Comparison of ENCODE assay signal across 9 mouse cellular contexts in the genomic region with DNA sequence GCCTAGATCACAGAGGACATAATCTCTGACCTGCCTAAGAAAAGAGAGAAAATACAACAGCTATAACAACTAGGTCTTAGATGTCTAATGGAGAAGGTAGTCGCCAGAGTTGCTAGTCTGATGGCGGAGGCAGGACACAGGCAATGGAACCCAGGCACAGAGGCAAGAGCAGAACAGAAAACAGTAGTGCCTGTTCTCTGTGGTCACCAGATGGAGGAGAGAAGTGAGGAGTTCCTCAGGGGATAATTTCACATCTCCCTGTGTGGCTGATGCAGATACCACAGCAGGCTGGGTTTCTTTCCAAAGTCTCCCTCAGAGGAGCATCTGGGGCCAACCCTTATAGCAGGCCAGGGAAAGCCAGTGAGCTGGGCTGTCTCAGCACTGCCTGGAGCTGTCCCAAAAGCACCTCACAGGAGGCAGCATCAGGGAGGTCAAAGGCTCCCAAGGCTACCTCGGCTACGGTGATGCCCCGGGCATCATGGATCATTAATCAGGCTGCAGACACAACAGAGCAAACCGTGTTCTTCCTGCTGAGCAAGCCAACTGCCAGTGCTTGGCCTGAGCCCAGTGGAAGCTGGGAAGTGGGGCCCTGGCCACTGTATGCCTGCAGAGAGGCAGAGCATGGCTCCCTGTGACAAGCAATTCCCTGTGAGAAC. TPM values are rescaled to one million over a fixed set of nuclear protein-coding genes. Genes with fewer than 3 reads are reported as not detected.
DNase-seq lines count a peak whose midpoint lies in the region; ATAC-seq and TF ChIP-seq lines count a peak whose summit lies in the region.
"Had no signal": no experiment of that assay in that cellular context is flagged by ENCODE, and none has a peak within 500 bp of the region (broad histone marks: within the 10 kb centered on the region; RNA-seq: fewer than 3 reads in every experiment).

No protein-coding gene starts in this region.

- no peak for TF ChIP-seq POLR2A in kidney, adult 2 months (IDR thresholded peaks at IDR 0.05; ENCODE audit: low read depth, low read length)

- ATAC-seq in midbrain, embryonic 16.5 days = no peak
- no peak for ATAC-seq in midbrain, embryonic 13.5 days

- no peaks in the 10 kb centered on the region for H3K36me3 ChIP-seq in midbrain, embryonic 16.5 days (ENCODE audit: control insufficient read depth, insufficient read depth, low read length)
- H3K36me3 ChIP-seq in midbrain, embryonic 13.5 days = no peaks in the 10 kb centered on the region
- no peaks in the 10 kb centered on the region for H3K36me3 ChIP-seq in kidney, adult 2 months (ENCODE audit: control insufficient read depth, insufficient read depth, low read length)

- intact Hi-C loops in left cerebral cortex, postnatal 14 days (cut with DNase I) = no loop called here

- no peak for TF ChIP-seq CTCF in kidney, adult 2 months (conservative IDR thresholded peaks at IDR 0.05; ENCODE audit: insufficient read depth, insufficient read length, low read depth, low read length)

- peaks cover 23% of the 10 kb centered on the region for H3K4me1 ChIP-seq in midbrain, embryonic 16.5 days (ENCODE audit: control insufficient read depth, insufficient read depth, low read length)
- H3K4me1 ChIP-seq in midbrain, embryonic 13.5 days (replicated peaks) = peaks cover 33% of the 10 kb centered on the region
- peaks cover 4% of the 10 kb centered on the region; the same call in 1 of the 2 replicates for H3K4me1 ChIP-seq in kidney, adult 2 months (ENCODE audit: control insufficient read depth, insufficient read depth, low read length)

- WGBS in midbrain, embryonic 16.5 days = 53% methylated on average over 6 of the region's 6 CpGs
- WGBS in midbrain, embryonic 13.5 days = 65% methylated on average over 6 of the region's 6 CpGs
- WGBS in kidney, adult 2 months = 31% methylated on average over 6 of the region's 6 CpGs

- no peak overlapping the region for H3K9ac ChIP-seq in midbrain, embryonic 16.5 days (ENCODE audit: low read depth, low read length)
- no peak overlapping the region for H3K9ac ChIP-seq in midbrain, embryonic 13.5 days (replicated peaks)

- no peak overlapping the region for H3K4me3 ChIP-seq in midbrain, embryonic 16.5 days (ENCODE audit: low read depth, low read length)
- no peak overlapping the region for H3K4me3 ChIP-seq in midbrain, embryonic 13.5 days (replicated peaks)
- H3K4me3 ChIP-seq in kidney, adult 2 months (ENCODE audit: insufficient read depth, low read depth, low read length) = no peak overlapping the region

- DNase-seq in cerebellum, postnatal 10 days = peak; percentile 81 to 93
- DNase-seq in kidney, adult 2 months = peak; percentile 94
- DNase-seq in retina, postnatal 1 day = peak; percentile 37
- no peak for DNase-seq in heart, postnatal 4 days
- no peak for DNase-seq in left cerebral cortex, postnatal 14 days (ENCODE audit: low spot score in 2 of 2)
- no peak for DNase-seq in frontal cortex, adult 2 months (ENCODE audit: extremely low spot score in 1 of 2, low spot score in 1 of 2)
- DNase-seq: lung, adult 2 months had no signal

- no peaks in the 10 kb centered on the region for H3K9me3 ChIP-seq in midbrain, embryonic 16.5 days (replicated peaks; ENCODE audit: control insufficient read depth, low read length, poor library complexity, severe bottlenecking)
- H3K9me3 ChIP-seq in midbrain, embryonic 13.5 days = no peaks in the 10 kb centered on the region

- H3K4me2 ChIP-seq in midbrain, embryonic 16.5 days (ENCODE audit: low read length) = no peak overlapping the region
- H3K4me2 ChIP-seq in midbrain, embryonic 13.5 days (replicated peaks) = no peak overlapping the region

- H3K27me3 ChIP-seq in midbrain, embryonic 16.5 days (ENCODE audit: control insufficient read depth, insufficient read depth, low read depth, low read length) = no peaks in the 10 kb centered on the region
- no peaks in the 10 kb centered on the region for H3K27me3 ChIP-seq in midbrain, embryonic 13.5 days
- H3K27me3 ChIP-seq in kidney, adult 2 months (replicated peaks; ENCODE audit: control insufficient read depth, insufficient read depth, low read length) = no peaks in the 10 kb centered on the region

- H3K27ac ChIP-seq in midbrain, embryonic 16.5 days (ENCODE audit: low read length) = 0 out of 2 replicates have a peak overlapping the region, but pooled peaks have one; percentile 17
- no peak overlapping the region for H3K27ac ChIP-seq in midbrain, embryonic 13.5 days
- H3K27ac ChIP-seq in kidney, adult 2 months (ENCODE audit: insufficient read depth, low read depth, low read length) = no peak overlapping the region

RNA-seq across cellular contexts. Expression of a gene that starts 29.2 kb away (rescaled TPM):
- polyA plus RNA-seq in midbrain, embryonic 16.5 days (2015; fragmentation: Nextera tagmentation; extraction: Ambion mirVana) = 2.7 and 3.1 TPM in 2 replicates
- polyA plus RNA-seq in midbrain, embryonic 13.5 days (2015; fragmentation: Nextera tagmentation; extraction: Ambion mirVana) = 0.38 and 0.63 TPM in 2 replicates
- polyA plus RNA-seq in kidney, adult 2 months (2012; rRNA removed) = 1.0 TPM in 2 replicates
- 1 to 10 TPM; 3.4 to 4.2 TPM for total RNA-seq in heart, postnatal 4 days (2021)
- 10 to 100 TPM in 1 of 2 experiments, 1 to 10 TPM in 1; 9.8 to 14.9 TPM for total RNA-seq in left cerebral cortex, postnatal 14 days (2021)
- polyA plus RNA-seq in frontal cortex, adult 2 months (2012; rRNA removed) = 11.1 and 11.4 TPM in 2 replicates

RNA-seq across cellular contexts. Expression of a gene that starts 38.9 kb away (rescaled TPM):
- polyA plus RNA-seq in midbrain, embryonic 16.5 days (2015; fragmentation: Nextera tagmentation; extraction: Ambion mirVana) = 6.3 and 8.4 TPM in 2 replicates
- 8.0 and 10.5 TPM in 2 replicates for polyA plus RNA-seq in midbrain, embryonic 13.5 days (2015; fragmentation: Nextera tagmentation; extraction: Ambion mirVana)
- 0.75 and 2.8 TPM in 2 replicates for polyA plus RNA-seq in kidney, adult 2 months (2012; rRNA removed)
- total RNA-seq in heart, postnatal 4 days (2021) = 1 to 10 TPM; 1.6 TPM
- 1 to 10 TPM; 2.2 to 2.3 TPM for total RNA-seq in left cerebral cortex, postnatal 14 days (2021)
- polyA plus RNA-seq in frontal cortex, adult 2 months (2012; rRNA removed) = 3.2 and 3.4 TPM in 2 replicates

Comparison
In these comparisons a context has a peak if more than half of its experiments do, and no peak if none do; other contexts are left out.
1. DNase-seq: peak in cerebellum, postnatal 10 days (2 of 2), kidney, adult 2 months (single experiment) and retina, postnatal 1 day (single experiment); none in heart, postnatal 4 days (single experiment), left cerebral cortex, postnatal 14 days (0 of 2) and frontal cortex, adult 2 months (0 of 2).